Comparison of ENCODE assay signal across 24 mouse cellular contexts in the genomic region with DNA sequence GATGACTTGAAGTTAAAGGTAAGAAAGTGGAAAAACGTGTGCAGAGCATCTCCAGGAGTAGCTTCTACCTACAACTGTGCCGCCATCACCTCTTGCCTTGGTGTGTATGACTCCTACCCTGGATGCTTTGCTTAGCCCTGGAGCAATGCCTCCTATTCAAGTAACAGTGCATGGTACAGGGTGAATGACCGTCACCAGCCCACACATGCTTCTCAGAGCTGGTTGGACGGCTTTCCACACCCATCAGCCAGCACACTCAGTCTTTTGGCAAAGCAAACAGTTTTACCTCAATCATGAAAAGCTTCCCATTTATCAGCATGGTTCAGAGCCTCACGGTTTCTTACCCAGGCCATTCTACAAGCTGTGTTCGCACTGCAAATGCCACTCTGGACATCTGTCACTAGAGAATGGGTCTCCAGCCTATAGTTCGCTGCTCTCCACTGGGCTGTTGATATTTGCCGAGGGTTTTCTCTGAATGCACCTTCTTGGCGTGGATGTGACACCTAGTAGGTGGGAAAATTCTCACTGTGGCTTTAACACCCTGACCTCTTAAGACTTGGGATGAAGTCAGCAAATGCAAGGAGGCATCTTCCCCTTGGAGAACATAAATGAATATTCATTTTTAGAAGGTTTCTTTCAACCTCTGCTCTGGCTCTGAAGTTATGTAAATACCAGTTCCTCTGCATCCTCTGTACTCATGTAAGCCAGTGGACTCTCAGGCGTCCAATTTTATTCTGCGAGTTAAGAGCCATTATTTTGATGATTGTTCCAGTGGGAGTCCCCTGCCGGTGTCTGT. TPM values are rescaled to one million over a fixed set of nuclear protein-coding genes. Genes with fewer than 3 reads are reported as not detected.
DNase-seq lines count a peak whose midpoint lies in the region; ATAC-seq and TF ChIP-seq lines count a peak whose summit lies in the region.
"Not testable (repeated sequence)": the region's sequence is repeated elsewhere in the genome, so short reads cannot be mapped to it uniquely, and the experiment has no call there.
"Had no signal": no experiment of that assay in that cellular context is flagged by ENCODE, and none has a peak within 500 bp of the region (broad histone marks: within the 10 kb centered on the region; RNA-seq: fewer than 3 reads in every experiment).

No protein-coding gene starts in this region.

- not testable (repeated sequence) for H3K9me3 ChIP-seq in lung, postnatal 0 days (ENCODE audit: low read length); stomach, embryonic 14.5 days (ENCODE audit: control insufficient read depth, low read depth, low read length); stomach, embryonic 15.5 days; stomach, embryonic 16.5 days (replicated peaks; ENCODE audit: control insufficient read depth, low read length); stomach, postnatal 0 days (ENCODE audit: control insufficient read depth, low read length)

- H3K36me3 ChIP-seq in lung, postnatal 0 days (ENCODE audit: insufficient read depth, low read length); stomach, embryonic 14.5 days (ENCODE audit: control insufficient read depth, insufficient read depth, low read length); stomach, embryonic 15.5 days; stomach, embryonic 16.5 days (ENCODE audit: control insufficient read depth, insufficient read depth, low read length); stomach, postnatal 0 days (ENCODE audit: control insufficient read depth, insufficient read depth, low read length): not testable (repeated sequence)

- not testable (repeated sequence) for H3K4me2 ChIP-seq in lung, postnatal 0 days (replicated peaks; ENCODE audit: low read depth, low read length); stomach, embryonic 14.5 days (replicated peaks; ENCODE audit: low read depth, low read length); stomach, embryonic 15.5 days; stomach, embryonic 16.5 days (ENCODE audit: low read depth, low read length); stomach, postnatal 0 days (replicated peaks; ENCODE audit: low read depth)

- peak; percentile 2 for DNase-seq in adrenal gland, postnatal 14 days
- peak; percentile 62 for DNase-seq in heart, adult 11 months
- not testable (repeated sequence) for DNase-seq in lung, postnatal 0 days (ENCODE audit: low spot score); stomach, postnatal 0 days (ENCODE audit: low spot score)

- not testable (repeated sequence) for TF ChIP-seq CTCF in lung, postnatal 0 days (IDR thresholded peaks at IDR 0.05); stomach, postnatal 0 days (IDR thresholded peaks at IDR 0.05; ENCODE audit: low read depth)

- WGBS in lung, postnatal 0 days = 67% methylated on average over 7 of the region's 12 CpGs
- 66% methylated on average over 8 of the region's 12 CpGs for WGBS in stomach, embryonic 14.5 days
- 67% methylated on average over 9 of the region's 12 CpGs for WGBS in stomach, embryonic 15.5 days
- 62% methylated on average over 7 of the region's 12 CpGs for WGBS in stomach, embryonic 16.5 days
- WGBS in stomach, postnatal 0 days = 53% methylated on average over 8 of the region's 12 CpGs

- not testable (repeated sequence) for H3K27me3 ChIP-seq in lung, postnatal 0 days (replicated peaks; ENCODE audit: insufficient read depth, low read length); stomach, embryonic 14.5 days (ENCODE audit: control insufficient read depth, insufficient read depth, low read length); stomach, embryonic 15.5 days (replicated peaks); stomach, embryonic 16.5 days (ENCODE audit: control insufficient read depth, insufficient read depth, low read length); stomach, postnatal 0 days (ENCODE audit: control insufficient read depth, insufficient read depth, low read length)

- not testable (repeated sequence) for TF ChIP-seq EP300 in lung, postnatal 0 days (IDR thresholded peaks at IDR 0.05); stomach, postnatal 0 days (optimal IDR thresholded peaks at IDR 0.05)

- not testable (repeated sequence) for H3K9ac ChIP-seq in lung, postnatal 0 days (replicated peaks; ENCODE audit: low read depth); stomach, embryonic 14.5 days (replicated peaks; ENCODE audit: low read depth, low read length); stomach, embryonic 15.5 days; stomach, embryonic 16.5 days (ENCODE audit: low read length); stomach, postnatal 0 days (ENCODE audit: low read length)

- H3K27ac ChIP-seq in lung, postnatal 0 days (ENCODE audit: low read length); stomach, embryonic 14.5 days (ENCODE audit: low read length); stomach, embryonic 15.5 days; stomach, embryonic 16.5 days (ENCODE audit: low read length); stomach, postnatal 0 days (replicated peaks): not testable (repeated sequence)

- not testable (repeated sequence) for H3K4me3 ChIP-seq in lung, postnatal 0 days (ENCODE audit: low read depth, low read length); stomach, embryonic 14.5 days (ENCODE audit: low read depth, low read length); stomach, embryonic 15.5 days (replicated peaks); stomach, embryonic 16.5 days (replicated peaks; ENCODE audit: low read length); stomach, postnatal 0 days (ENCODE audit: low read depth, low read length)

- peak; percentile 32 for ATAC-seq in cerebellum, adult (ENCODE audit: insufficient number of reproducible peaks, low FRiP score, low TSS enrichment)
- ATAC-seq in lung, postnatal 0 days = 0 out of 2 replicates have a peak, but pooled peaks have one; percentile 41
- peak; percentile 56; the same call in 1 of the 2 replicates for ATAC-seq in stomach, embryonic 14.5 days (ENCODE audit: insufficient number of reproducible peaks, insufficient read depth, low FRiP score, low read depth)
- ATAC-seq in stomach, embryonic 15.5 days (ENCODE audit: insufficient read depth, low FRiP score, low read depth) = peak; percentile 67; the same call in 1 of the 2 replicates
- peak; percentile 53 for ATAC-seq in stomach, embryonic 16.5 days (ENCODE audit: insufficient read depth, low FRiP score)
- ATAC-seq in stomach, postnatal 0 days (ENCODE audit: low FRiP score, low TSS enrichment) = peak; percentile 66; the same call in 1 of the 2 replicates

- H3K4me1 ChIP-seq in lung, postnatal 0 days (ENCODE audit: insufficient read depth, low read depth, low read length); stomach, embryonic 14.5 days (ENCODE audit: control insufficient read depth, insufficient read depth, low read length); stomach, embryonic 15.5 days; stomach, embryonic 16.5 days (ENCODE audit: control insufficient read depth, insufficient read depth, low read length); stomach, postnatal 0 days (replicated peaks; ENCODE audit: control insufficient read depth, insufficient read depth): not testable (repeated sequence)

RNA-seq across cellular contexts. Expression of a gene that starts 23.3 kb away (rescaled TPM):
- total RNA-seq in adrenal gland, postnatal 14 days (2021) = 0.64 TPM in 1 of 2 replicates, not detected in the other
- polyA plus RNA-seq in lung, postnatal 0 days (2015; fragmentation: Nextera tagmentation; extraction: Ambion mirVana) = 0.30 and 0.32 TPM in 2 replicates
- 0.42 and 0.50 TPM in 2 replicates for polyA plus RNA-seq in stomach, embryonic 14.5 days (2014; fragmentation: Nextera tagmentation; extraction: Ambion mirVana)
- polyA plus RNA-seq in stomach, embryonic 15.5 days (2015; fragmentation: Nextera tagmentation; extraction: Ambion mirVana) = 0.19 and 0.24 TPM in 2 replicates
- polyA plus RNA-seq in stomach, embryonic 16.5 days (2015; fragmentation: Nextera tagmentation; extraction: Ambion mirVana) = 0.37 TPM in 1 of 2 replicates, not detected in the other
- 0.17 TPM in 1 of 2 replicates, not detected in the other for polyA plus RNA-seq in stomach, postnatal 0 days (2015; fragmentation: Nextera tagmentation; extraction: Ambion mirVana)
- total RNA-seq: adrenal gland, adult 18-20 months; CH12.LX; MEL had no signal
- polyA plus RNA-seq: C2C12, G1E, Patski had no signal

RNA-seq across cellular contexts. Expression of a gene that starts 23.4 kb away (rescaled TPM):
- not detected in 2 replicates for total RNA-seq in adrenal gland, postnatal 14 days (2021)
- not detected in 2 replicates for polyA plus RNA-seq in lung, postnatal 0 days (2015; fragmentation: Nextera tagmentation; extraction: Ambion mirVana)
- not detected in 2 replicates for polyA plus RNA-seq in stomach, embryonic 14.5 days (2014; fragmentation: Nextera tagmentation; extraction: Ambion mirVana)
- polyA plus RNA-seq in stomach, embryonic 15.5 days (2015; fragmentation: Nextera tagmentation; extraction: Ambion mirVana) = not detected in 2 replicates
- not detected in 2 replicates for polyA plus RNA-seq in stomach, embryonic 16.5 days (2015; fragmentation: Nextera tagmentation; extraction: Ambion mirVana)
- not detected in 2 replicates for polyA plus RNA-seq in stomach, postnatal 0 days (2015; fragmentation: Nextera tagmentation; extraction: Ambion mirVana)
- total RNA-seq: adrenal gland, adult 18-20 months; adrenal gland, adult 2 months; adrenal gland, adult 8-10 months; adrenal gland, postnatal 10 days; adrenal gland, postnatal 25 days; adrenal gland, postnatal 36 days; adrenal gland, postnatal 4 days; CH12.LX; ES-E14; G1E; MEL had no signal
- polyA plus RNA-seq: activated CD4-positive, CD25-positive, alpha-beta regulatory T cell, adult 4 months; brain, embryonic 14.5 days; C2C12; CD4-positive, CD25-positive, alpha-beta regulatory T cell, adult 4 months; G1E; Patski had no signal

RNA-seq across cellular contexts. Expression of a gene that starts 31.6 kb away (rescaled TPM):
- 328 and 341 TPM in 2 replicates for total RNA-seq in adrenal gland, postnatal 14 days (2021)
- polyA plus RNA-seq in lung, postnatal 0 days (2015; fragmentation: Nextera tagmentation; extraction: Ambion mirVana) = 426 and 446 TPM in 2 replicates
- 229 and 237 TPM in 2 replicates for polyA plus RNA-seq in stomach, embryonic 14.5 days (2014; fragmentation: Nextera tagmentation; extraction: Ambion mirVana)
- polyA plus RNA-seq in stomach, embryonic 15.5 days (2015; fragmentation: Nextera tagmentation; extraction: Ambion mirVana) = 255 and 280 TPM in 2 replicates
- 245 and 270 TPM in 2 replicates for polyA plus RNA-seq in stomach, embryonic 16.5 days (2015; fragmentation: Nextera tagmentation; extraction: Ambion mirVana)
- polyA plus RNA-seq in stomach, postnatal 0 days (2015; fragmentation: Nextera tagmentation; extraction: Ambion mirVana) = 240 and 249 TPM in 2 replicates

RNA-seq across cellular contexts. Expression of a gene that starts 41.0 kb away (rescaled TPM):
- 14.2 and 14.7 TPM in 2 replicates for total RNA-seq in adrenal gland, postnatal 14 days (2021)
- 22.1 and 24.1 TPM in 2 replicates for polyA plus RNA-seq in lung, postnatal 0 days (2015; fragmentation: Nextera tagmentation; extraction: Ambion mirVana)
- polyA plus RNA-seq in stomach, embryonic 14.5 days (2014; fragmentation: Nextera tagmentation; extraction: Ambion mirVana) = 73.7 and 77.0 TPM in 2 replicates
- 45.5 and 47.3 TPM in 2 replicates for polyA plus RNA-seq in stomach, embryonic 15.5 days (2015; fragmentation: Nextera tagmentation; extraction: Ambion mirVana)
- 35.8 and 37.6 TPM in 2 replicates for polyA plus RNA-seq in stomach, embryonic 16.5 days (2015; fragmentation: Nextera tagmentation; extraction: Ambion mirVana)
- polyA plus RNA-seq in stomach, postnatal 0 days (2015; fragmentation: Nextera tagmentation; extraction: Ambion mirVana) = 17.5 and 18.7 TPM in 2 replicates

RNA-seq across cellular contexts. Expression of a gene that starts 53.5 kb away (rescaled TPM):
- total RNA-seq in adrenal gland, postnatal 14 days (2021) = 40.9 and 42.2 TPM in 2 replicates
- polyA plus RNA-seq in lung, postnatal 0 days (2015; fragmentation: Nextera tagmentation; extraction: Ambion mirVana) = 47.2 and 52.6 TPM in 2 replicates
- 45.4 and 47.4 TPM in 2 replicates for polyA plus RNA-seq in stomach, embryonic 14.5 days (2014; fragmentation: Nextera tagmentation; extraction: Ambion mirVana)
- 51.0 and 54.0 TPM in 2 replicates for polyA plus RNA-seq in stomach, embryonic 15.5 days (2015; fragmentation: Nextera tagmentation; extraction: Ambion mirVana)
- 43.5 and 51.8 TPM in 2 replicates for polyA plus RNA-seq in stomach, embryonic 16.5 days (2015; fragmentation: Nextera tagmentation; extraction: Ambion mirVana)
- polyA plus RNA-seq in stomach, postnatal 0 days (2015; fragmentation: Nextera tagmentation; extraction: Ambion mirVana) = 36.4 and 39.0 TPM in 2 replicates
